8 mouse cellular contexts compared by ENCODE assay signal in genomic region chr6:51471179-51471505, GRCm38 (mm10). TPM values are rescaled to one million over a fixed set of nuclear protein-coding genes. Genes with fewer than 3 reads are reported as not detected.
DNase-seq lines count a peak whose midpoint lies in the region; ATAC-seq and TF ChIP-seq lines count a peak whose summit lies in the region.

No protein-coding gene starts in this region.

- peak; percentile 22; the same call in 1 of the 2 replicates for ATAC-seq in liver, embryonic 12.5 days
- ATAC-seq in granulocyte monocyte progenitor cell, adult 5-6 weeks (replicated peaks; ENCODE audit: poor library complexity, severe bottlenecking), result no peak

- H3K4me1 ChIP-seq in thymus, adult 2 months (replicated peaks; ENCODE audit: control insufficient read depth, insufficient read depth, low read length), result peaks cover 7% of the 10 kb centered on the region
- peaks cover 44% of the 10 kb centered on the region for H3K4me1 ChIP-seq in liver, embryonic 12.5 days

- no peaks in the 10 kb centered on the region for H3K9me3 ChIP-seq in liver, embryonic 12.5 days (replicated peaks)

- peak overlapping the region; percentile 95 for H3K27ac ChIP-seq in thymus, adult 2 months (ENCODE audit: control insufficient read depth, insufficient read depth, low read length)
- H3K27ac ChIP-seq in liver, embryonic 12.5 days, result peak overlapping the region; percentile 98

- peak overlapping the region; percentile 93 for H3K9ac ChIP-seq in liver, embryonic 12.5 days

- peak overlapping the region; percentile 90 for H3K4me3 ChIP-seq in thymus, adult 2 months (ENCODE audit: control insufficient read depth, insufficient read depth, low read length)
- peak overlapping the region; percentile 94 for H3K4me3 ChIP-seq in liver, embryonic 12.5 days

- peak; percentile 76 for DNase-seq in embryo, embryonic 9.5 days (ENCODE audit: extremely low spot score)
- no peak for DNase-seq in embryo, embryonic 10 days (ENCODE audit: low spot score)
- no peak for DNase-seq in thymus, adult 2 months
- no peak for DNase-seq in thymus, postnatal 0 days (ENCODE audit: low spot score)
- DNase-seq in spleen, adult 18-20 months, result no peak
- no peak for DNase-seq in embryo, embryonic 10.5 days (ENCODE audit: low spot score)

- no peak; the same call in 1 of the 2 replicates for TF ChIP-seq CTCF in thymus, adult 2 months (IDR thresholded peaks at IDR 0.05; ENCODE audit: borderline replicate concordance, control insufficient read depth, extremely low read depth, insufficient read depth, low read length, poor library complexity)

- TF ChIP-seq POLR2A in thymus, adult 2 months (IDR thresholded peaks at IDR 0.05; ENCODE audit: control insufficient read depth, extremely low read depth, insufficient read depth, low read length, poor library complexity), result no peak

- H3K4me2 ChIP-seq in liver, embryonic 12.5 days, result peak overlapping the region; percentile 63

- under 1% methylated on average over 10 of the region's 10 CpGs for WGBS in thymus, adult 2 months
- WGBS in liver, embryonic 12.5 days (ENCODE audit: insufficient replicate concordance), result 0% methylated on average over 10 of the region's 10 CpGs

- H3K27me3 ChIP-seq in thymus, adult 2 months (ENCODE audit: control insufficient read depth, insufficient read depth, low read length), result no peaks in the 10 kb centered on the region
- no peaks in the 10 kb centered on the region for H3K27me3 ChIP-seq in liver, embryonic 12.5 days (replicated peaks)

- peaks cover 34% of the 10 kb centered on the region for H3K36me3 ChIP-seq in thymus, adult 2 months (ENCODE audit: control insufficient read depth, insufficient read depth, low read length)
- H3K36me3 ChIP-seq in liver, embryonic 12.5 days, result peaks cover 61% of the 10 kb centered on the region

RNA-seq across cellular contexts. Expression of gene Cbx3, which starts 1.0 kb away (rescaled TPM):
- 20.5 and 24.4 TPM in 2 replicates for polyA plus RNA-seq in thymus, adult 2 months (2012; rRNA removed)
- polyA plus RNA-seq in thymus, postnatal 0 days (2015; fragmentation: Nextera tagmentation; extraction: Ambion mirVana), result 674 and 686 TPM in 2 replicates
- 307 and 311 TPM in 2 replicates for polyA plus RNA-seq in liver, embryonic 12.5 days (2016; fragmentation: Nextera tagmentation; extraction: Ambion mirVana)
- 259 and 278 TPM in 2 replicates for total RNA-seq in granulocyte monocyte progenitor cell, adult 5-6 weeks (2014; fragmentation: Nextera tagmentation)
- total RNA-seq in granulocyte monocyte progenitor cell, adult 5-6 weeks (2017), result 377 and 496 TPM in 2 replicates

RNA-seq across cellular contexts. Expression of gene Hnrnpa2b1, which starts 1.4 kb away (rescaled TPM):
- 154 and 162 TPM in 2 replicates for polyA plus RNA-seq in thymus, adult 2 months (2012; rRNA removed)
- polyA plus RNA-seq in thymus, postnatal 0 days (2015; fragmentation: Nextera tagmentation; extraction: Ambion mirVana), result 1,688 and 1,855 TPM in 2 replicates
- polyA plus RNA-seq in liver, embryonic 12.5 days (2016; fragmentation: Nextera tagmentation; extraction: Ambion mirVana), result 1,236 and 1,328 TPM in 2 replicates
- total RNA-seq in granulocyte monocyte progenitor cell, adult 5-6 weeks (2014; fragmentation: Nextera tagmentation), result 1,481 and 1,500 TPM in 2 replicates
- 1,312 and 1,646 TPM in 2 replicates for total RNA-seq in granulocyte monocyte progenitor cell, adult 5-6 weeks (2017)

RNA-seq across cellular contexts. Expression of gene Nfe2l3, which starts 38.7 kb away (rescaled TPM):
- polyA plus RNA-seq in thymus, adult 2 months (2012; rRNA removed), result 10.5 and 11.8 TPM in 2 replicates
- polyA plus RNA-seq in thymus, postnatal 0 days (2015; fragmentation: Nextera tagmentation; extraction: Ambion mirVana), result 15.0 and 15.6 TPM in 2 replicates
- polyA plus RNA-seq in liver, embryonic 12.5 days (2016; fragmentation: Nextera tagmentation; extraction: Ambion mirVana), result 0.23 and 0.29 TPM in 2 replicates
- total RNA-seq in granulocyte monocyte progenitor cell, adult 5-6 weeks (2014; fragmentation: Nextera tagmentation), result not detected in 2 replicates
- total RNA-seq in granulocyte monocyte progenitor cell, adult 5-6 weeks (2017), result 0.73 TPM in 1 of 2 replicates, not detected in the other

RNA-seq across cellular contexts. Expression of gene Snx10, which starts 52.6 kb away (rescaled TPM):
- 4.0 and 4.3 TPM in 2 replicates for polyA plus RNA-seq in thymus, adult 2 months (2012; rRNA removed)
- 19.5 and 20.2 TPM in 2 replicates for polyA plus RNA-seq in thymus, postnatal 0 days (2015; fragmentation: Nextera tagmentation; extraction: Ambion mirVana)
- polyA plus RNA-seq in liver, embryonic 12.5 days (2016; fragmentation: Nextera tagmentation; extraction: Ambion mirVana), result 5.2 and 5.4 TPM in 2 replicates
- 54.5 and 58.4 TPM in 2 replicates for total RNA-seq in granulocyte monocyte progenitor cell, adult 5-6 weeks (2014; fragmentation: Nextera tagmentation)
- total RNA-seq in granulocyte monocyte progenitor cell, adult 5-6 weeks (2017), result 57.2 and 65.3 TPM in 2 replicates

Comparison
In these comparisons a context has a peak if more than half of its experiments do, and no peak if none do; other contexts are left out.
1. RNA of gene Cbx3, which starts 1.0 kb away (polyA plus RNA-seq): 674 to 686 TPM in thymus, postnatal 0 days and 307 to 311 TPM in liver, embryonic 12.5 days; 20.5 to 24.4 TPM in thymus, adult 2 months; every median in the first group is over 10 times any median in the second.